Mouse (Mus musculus) neural tube, embryonic 13.5 days (tissue): ENCODE measurements around the gene Spata5. TPM values are rescaled to one million over a fixed set of nuclear protein-coding genes. Genes with fewer than 3 reads are reported as not detected.

Source experiments
- ATAC-seq: fragments of 200-750 bp; cut with Nextera tagmentation; 2 replicates; pipeline ENCODE4 v1.8.0; 2017; ENCODE audit warnings: low read depth, mild to moderate bottlenecking, moderate TSS enrichment, moderate library complexity
- H3K27ac ChIP-seq: fragments of 300-500 bp; sonication (generic); replicated peaks from 2 replicates; pipeline ENCODE4 v1.5.1; 2015; ENCODE audit warnings: moderate library complexity, mild to moderate bottlenecking, inconsistent platforms
- H3K27me3 ChIP-seq: fragments of 300-500 bp; sonication (generic); 2 replicates; pipeline ENCODE4 v1.6.1; 2015; ENCODE audit warnings: mild to moderate bottlenecking, inconsistent platforms
- H3K36me3 ChIP-seq: fragments of 300-500 bp; sonication (generic); 2 replicates; pipeline ENCODE4 v1.6.1; 2015; ENCODE audit warnings: mild to moderate bottlenecking, inconsistent platforms
- H3K4me1 ChIP-seq: fragments of 300-500 bp; sonication (generic); replicated peaks from 2 replicates; pipeline ENCODE4 v1.6.1; 2015; ENCODE audit warnings: inconsistent platforms
- H3K4me2 ChIP-seq: fragments of 300-500 bp; sonication (generic); 2 replicates; pipeline ENCODE4 v1.6.1; 2015; ENCODE audit warnings: inconsistent platforms, mild to moderate bottlenecking, moderate library complexity
- H3K4me3 ChIP-seq: fragments of 300-500 bp; sonication (generic); 2 replicates; pipeline ENCODE4 v1.5.1; 2015; ENCODE audit warnings: mild to moderate bottlenecking, inconsistent platforms
- H3K9ac ChIP-seq: fragments of 300-500 bp; sonication (generic); 2 replicates; pipeline ENCODE4 v1.6.1; 2015; ENCODE audit warnings: moderate library complexity, mild to moderate bottlenecking, inconsistent platforms
- H3K9me3 ChIP-seq: fragments of 300-500 bp; sonication (generic); 2 replicates; pipeline ENCODE4 v1.6.1; 2016; ENCODE audit warnings: inconsistent platforms
- WGBS: fragments of 180-500 bp; shearing (Covaris S2); methylation state at CpG from one replicate; pipeline ENCODE4 v1.1.7; 2015; 5-methylcytosine and 5-hydroxymethylcytosine counted together
- polyA plus RNA-seq: library from polyadenylated mRNA; unstranded; fragments of >200 nt; fragmentation: Nextera tagmentation; extraction: Ambion mirVana; gene quantifications from 2 replicates; pipeline ENCODE4 v1.2.1, GENCODE M21; 2015

Gene Spata5
- polyA plus RNA-seq, 1 experiment from 2014 or later = 32.6 TPM

DNA sequence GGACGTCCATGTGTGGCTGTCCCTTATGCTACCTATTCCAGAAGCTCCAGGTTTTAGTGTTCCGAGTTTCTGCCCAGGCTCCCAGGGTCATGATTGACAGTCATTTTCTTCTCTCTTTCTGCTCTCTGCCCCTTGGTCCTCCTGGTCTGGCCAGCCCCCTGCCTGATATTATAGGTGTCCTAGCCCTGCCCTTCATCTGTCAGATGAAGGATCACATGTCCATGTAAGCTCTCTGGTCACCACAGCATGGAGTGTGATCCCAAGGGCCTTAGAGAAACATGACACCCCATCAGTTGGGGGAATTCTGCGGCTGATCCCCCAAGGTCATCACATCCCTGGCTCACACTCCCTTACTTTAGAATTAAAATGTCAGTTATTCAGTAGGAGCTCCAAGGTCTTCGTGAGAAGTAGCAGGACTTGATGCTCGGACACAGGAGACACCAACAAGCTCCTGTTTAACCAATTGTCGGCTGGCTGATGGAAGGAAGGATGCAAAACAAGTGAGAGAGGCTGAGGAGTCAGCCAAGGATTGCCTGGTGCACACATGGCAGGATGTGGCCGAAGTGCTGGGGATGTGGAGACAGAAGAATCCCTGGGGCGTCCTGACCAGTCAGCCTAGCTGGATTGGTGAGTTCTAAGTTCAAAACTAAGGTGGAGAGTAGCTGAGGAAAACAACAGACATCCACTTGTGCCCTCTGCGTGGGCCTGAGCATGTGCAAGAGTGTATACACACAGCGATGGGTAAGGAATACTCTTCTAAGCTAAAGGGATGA, 195.4 kb downstream of the Spata5 start:
- Histone ChIP-seq H3K27ac (no peak overlapping the region), H3K27me3 (no peaks in the 10 kb centered on the region), H3K4me1 (no peaks in the 10 kb centered on the region), H3K4me3 (no peak overlapping the region), H3K9me3 (no peaks in the 10 kb centered on the region), H3K36me3 (no peaks in the 10 kb centered on the region), H3K4me2 (no peak overlapping the region), H3K9ac (no peak overlapping the region)
- 88% methylated on average over 10 of the region's 10 CpGs for WGBS
- no peak for ATAC-seq

DNA sequence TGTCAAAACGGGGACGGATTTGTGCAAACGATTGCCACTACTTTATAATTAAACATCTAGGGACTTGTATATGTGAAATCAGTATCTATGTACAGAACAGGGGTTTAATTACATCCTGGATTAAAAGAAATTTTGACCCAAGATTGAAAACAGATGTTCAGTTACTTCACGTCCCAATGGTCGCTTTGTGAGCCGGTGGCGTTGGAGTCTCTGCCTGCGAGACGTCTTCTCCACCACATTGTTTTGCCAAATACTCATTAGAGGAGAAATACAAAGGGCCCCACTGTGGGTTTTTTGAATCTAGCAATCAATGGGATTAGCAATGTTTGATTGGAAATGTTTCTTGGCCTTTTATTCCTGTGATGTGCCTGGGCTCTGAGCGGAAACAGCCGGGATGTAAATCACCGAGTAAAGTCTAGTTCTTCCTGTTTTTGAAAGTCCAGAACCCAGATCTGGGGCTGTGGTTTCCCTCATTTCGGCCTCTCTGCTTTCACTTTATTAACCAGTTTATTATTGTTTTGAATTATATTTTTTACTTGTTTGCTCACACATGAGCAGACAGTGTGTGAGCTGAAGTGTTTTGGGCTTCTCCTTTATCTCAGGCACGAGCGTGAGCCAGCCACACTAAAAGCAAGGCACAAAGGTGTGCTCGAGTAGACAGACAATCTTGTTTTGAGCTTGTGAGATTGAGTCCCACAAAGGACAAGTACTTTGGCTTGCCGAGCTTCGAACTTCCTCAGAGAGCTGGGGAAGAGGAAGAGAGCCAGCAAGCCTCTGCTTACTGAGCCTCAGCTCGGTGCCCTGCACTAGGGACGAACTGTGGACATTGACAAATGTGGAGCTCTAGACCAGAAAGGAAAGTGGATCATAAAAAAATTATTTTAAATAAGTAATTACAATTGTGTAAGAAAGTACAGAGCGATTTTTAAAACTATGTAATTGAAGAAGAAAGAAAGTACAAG, 197.2 kb downstream of the Spata5 start:
- Histone ChIP-seq H3K4me3 (no peak overlapping the region), H3K9ac (no peak overlapping the region), H3K27me3 (no peaks in the 10 kb centered on the region), H3K27ac (no peak overlapping the region), H3K4me1 (no peaks in the 10 kb centered on the region), H3K36me3 (no peaks in the 10 kb centered on the region), H3K4me2 (no peak overlapping the region), H3K9me3 (0 out of 2 replicates have a peak, but pooled peaks cover under 1% of the 10 kb centered on the region)
- WGBS = 76% methylated on average over 21 of the region's 21 CpGs
- ATAC-seq = no peak

Other genes starting within 250 kb of the Spata5 start
- gene Il21, start 187.3 kb upstream of the Spata5 start, polyA plus RNA-seq = not detected in 2 replicates
- 4.1 and 4.3 TPM in 2 replicates for gene Bbs12, start 107.3 kb upstream of the Spata5 start, polyA plus RNA-seq
- 3.1 and 3.3 TPM in 2 replicates for gene Cetn4, start 107.2 kb upstream of the Spata5 start, polyA plus RNA-seq
- gene Fgf2, start 71.5 kb upstream of the Spata5 start, polyA plus RNA-seq = 0.74 and 0.88 TPM in 2 replicates
- gene Nudt6, start 315 bp downstream of the Spata5 start, polyA plus RNA-seq = 6.4 and 8.9 TPM in 2 replicates
- 4.4 TPM in 2 replicates for gene Spry1, start 220.1 kb downstream of the Spata5 start, polyA plus RNA-seq